Mouse (Mus musculus): ENCODE measurements around the gene Clec1a.
"Not testable (repeated sequence)": the region's sequence is repeated elsewhere in the genome, so short reads cannot be mapped to it uniquely, and the experiment has no call there.

Clec1a gene

DNA sequence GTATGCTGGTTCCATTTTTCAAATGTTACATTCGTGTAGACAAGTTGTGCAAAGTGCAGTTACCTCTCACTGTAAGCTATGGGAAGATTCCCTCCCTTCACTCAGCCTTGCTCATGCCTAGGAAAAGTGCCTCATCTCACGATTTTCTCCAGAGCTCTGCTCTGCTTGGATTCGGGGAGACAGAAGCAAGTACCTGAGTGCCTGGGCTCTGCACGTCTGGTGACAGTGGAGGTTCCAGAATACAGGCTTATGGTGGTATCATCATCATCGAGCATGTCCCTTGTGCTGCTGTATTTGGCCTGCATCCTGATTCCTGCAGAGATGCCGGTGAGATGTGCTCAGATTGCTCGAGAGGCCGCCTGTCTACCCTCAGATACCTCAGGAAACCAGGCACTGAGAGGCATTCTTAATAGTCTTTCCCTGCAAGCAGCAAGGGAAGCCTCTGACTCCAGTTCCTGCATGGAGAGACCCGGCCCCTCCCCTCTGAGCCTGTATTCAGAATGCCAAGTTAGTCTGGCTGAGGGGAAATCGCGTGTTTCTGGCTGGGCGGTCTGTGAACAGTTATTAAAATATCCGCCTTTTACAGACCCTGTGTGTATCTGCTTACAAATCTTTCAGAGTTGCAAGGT lies at the start of gene Clec1a:
Clec1a (minus strand) TSS at position 590 of the 629 bp plus-strand sequence.
- DNase-seq = peak; percentile 6

DNA sequence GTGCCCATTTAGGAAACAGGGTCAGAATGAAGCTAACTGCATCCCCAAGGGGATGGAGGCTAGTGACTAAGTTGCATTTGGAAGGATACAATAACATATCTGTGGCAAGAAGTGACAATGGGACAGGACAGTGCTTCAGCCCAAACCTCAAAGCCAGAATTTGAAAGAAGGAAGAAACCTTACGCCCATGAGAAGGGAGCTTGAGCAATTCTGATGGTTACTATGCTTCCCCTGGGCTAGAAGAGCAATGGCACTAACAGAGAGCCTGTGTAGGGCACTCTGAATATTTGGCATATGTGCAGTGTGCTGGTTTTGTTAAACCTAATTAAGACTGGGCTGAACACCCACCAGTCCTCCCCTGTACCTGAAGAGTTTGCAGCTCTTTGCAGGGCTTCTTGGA lies 47.7 kb upstream of the Clec1a start:
- not testable (repeated sequence) for DNase-seq

DNA sequence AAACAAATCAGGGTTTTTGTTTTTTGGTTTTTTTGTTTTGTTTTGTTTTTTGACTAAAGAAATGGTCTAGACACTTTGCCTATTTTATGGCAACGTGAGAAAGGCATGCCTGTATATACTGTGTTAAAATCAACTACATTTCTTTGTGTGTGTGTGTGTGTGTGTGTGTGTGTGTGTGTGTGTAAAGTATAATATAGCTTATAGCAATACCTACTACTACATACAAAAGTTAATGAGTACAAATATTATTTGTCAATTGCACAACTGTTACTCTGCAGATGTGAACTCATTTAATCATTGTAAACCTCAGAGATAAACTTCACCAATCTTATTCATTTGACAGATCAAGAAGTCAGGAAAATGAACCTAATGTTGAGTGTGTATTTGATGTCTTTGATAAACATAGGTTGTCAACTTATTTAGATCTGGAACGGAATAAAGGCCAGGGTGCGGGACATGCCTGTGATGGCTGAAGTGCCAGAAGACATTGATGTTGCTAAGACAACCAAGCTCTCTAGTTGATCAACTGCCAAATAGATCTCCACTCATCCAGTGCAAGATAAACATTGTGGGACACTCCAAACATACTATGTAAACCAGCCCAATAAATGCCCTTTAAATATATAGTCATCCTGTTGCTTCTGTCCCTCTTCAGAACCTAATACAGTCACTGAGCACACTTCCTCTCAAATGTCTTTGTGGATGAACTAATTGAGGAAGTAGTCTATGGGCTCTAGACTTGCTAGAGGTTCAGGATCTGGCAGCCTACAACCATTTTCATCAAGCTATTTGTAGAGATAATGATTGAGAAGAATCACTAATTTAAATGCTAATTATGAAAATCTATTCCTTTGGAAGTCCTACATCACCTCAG lies 45.8 kb upstream of the Clec1a start:
- no peak for DNase-seq

DNA sequence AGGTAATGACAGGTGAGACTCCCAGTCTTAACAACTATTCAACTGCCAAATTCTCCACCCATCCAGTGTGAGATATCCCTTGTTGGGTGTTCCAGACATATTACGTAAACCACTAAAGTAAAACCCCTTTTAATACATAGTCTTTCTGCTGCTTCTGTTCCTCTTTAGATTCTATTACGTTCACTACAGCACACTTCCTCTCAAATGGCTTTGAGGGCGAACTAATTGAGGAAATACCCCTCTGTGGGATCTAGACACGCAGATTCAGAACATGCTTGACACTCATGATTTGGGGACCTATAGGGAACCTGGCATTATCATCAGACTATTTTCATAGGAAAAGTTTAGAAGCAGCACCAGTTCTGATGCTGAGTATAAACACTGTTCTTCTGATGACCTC lies 43.1 kb upstream of the Clec1a start:
- no peak for DNase-seq

DNA sequence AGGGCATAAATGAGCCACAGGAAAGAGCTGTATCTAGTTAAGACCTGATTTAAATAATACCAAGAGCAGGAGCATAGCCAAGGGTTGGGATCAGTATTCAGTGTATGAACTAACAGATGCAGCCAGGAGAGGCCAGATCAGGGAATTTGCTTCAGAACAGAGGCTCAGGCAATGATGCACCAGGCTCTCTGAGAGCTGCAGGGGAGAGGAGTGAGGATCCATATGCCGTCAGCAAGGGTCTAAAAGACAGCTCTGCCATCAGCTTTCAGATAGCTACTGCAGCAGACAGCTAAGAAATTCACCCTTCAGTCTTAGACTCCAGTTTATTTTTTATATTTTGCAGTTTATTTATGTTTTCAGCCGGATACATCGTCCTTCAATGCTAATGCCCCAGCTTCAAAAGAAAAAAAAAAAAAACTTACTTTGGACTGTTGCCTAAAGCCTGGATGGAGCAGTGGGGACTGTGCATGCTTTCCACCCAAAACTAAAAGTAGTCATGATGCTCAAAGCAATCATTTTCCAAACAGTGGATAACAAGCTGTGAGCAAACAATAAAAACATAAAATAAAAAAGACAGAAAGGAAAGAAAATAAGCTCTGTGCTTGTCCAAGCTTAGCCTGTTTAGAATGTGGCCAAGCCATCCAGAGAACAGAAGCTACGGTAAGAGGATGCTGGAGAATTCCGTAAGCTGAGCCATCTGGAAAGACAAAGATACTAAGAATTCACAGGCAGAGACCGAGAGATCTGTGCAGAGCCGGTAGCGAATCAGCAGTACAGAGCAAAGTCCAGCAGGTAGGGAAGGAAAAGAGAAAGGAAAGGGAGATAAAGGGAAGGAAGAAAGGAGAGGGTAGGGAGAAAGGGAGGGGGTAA lies 28.5 kb upstream of the Clec1a start:
- DNase-seq = peak; percentile 6

DNA sequence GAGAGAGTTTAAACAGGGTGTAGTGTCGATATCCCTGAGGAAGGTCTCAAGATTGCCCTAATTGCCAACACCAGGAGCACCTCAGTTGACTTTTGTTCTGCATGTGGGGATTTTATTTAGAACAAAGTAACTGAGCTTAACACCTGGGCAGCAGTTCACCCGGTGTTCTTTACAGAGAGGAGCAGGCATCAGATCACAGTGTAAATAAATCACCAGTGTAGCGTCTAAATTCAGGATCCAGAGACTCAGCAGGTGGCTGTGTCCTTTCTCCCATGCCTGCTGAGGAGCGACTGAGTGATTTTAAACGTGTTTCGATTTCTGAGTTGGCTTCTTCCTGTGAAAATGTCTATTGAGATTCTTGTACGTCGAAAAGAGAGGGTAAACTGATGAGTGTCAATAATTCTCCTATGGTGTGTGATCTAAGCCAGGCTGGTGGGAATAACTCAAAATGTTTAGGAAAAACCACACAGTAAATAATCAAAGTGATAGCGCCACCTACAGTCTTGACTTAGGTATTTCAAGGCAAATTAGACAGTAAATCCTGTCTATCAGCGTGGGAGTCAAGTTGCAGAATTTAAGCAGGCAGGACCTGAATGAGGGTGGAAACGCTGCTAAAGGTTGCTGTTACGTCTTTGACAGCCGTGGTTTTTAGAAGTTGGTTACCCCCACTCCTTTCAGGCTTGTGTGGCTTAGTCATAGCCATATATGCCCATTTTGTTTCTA lies 24.8 kb upstream of the Clec1a start:
- no peak for DNase-seq

DNA sequence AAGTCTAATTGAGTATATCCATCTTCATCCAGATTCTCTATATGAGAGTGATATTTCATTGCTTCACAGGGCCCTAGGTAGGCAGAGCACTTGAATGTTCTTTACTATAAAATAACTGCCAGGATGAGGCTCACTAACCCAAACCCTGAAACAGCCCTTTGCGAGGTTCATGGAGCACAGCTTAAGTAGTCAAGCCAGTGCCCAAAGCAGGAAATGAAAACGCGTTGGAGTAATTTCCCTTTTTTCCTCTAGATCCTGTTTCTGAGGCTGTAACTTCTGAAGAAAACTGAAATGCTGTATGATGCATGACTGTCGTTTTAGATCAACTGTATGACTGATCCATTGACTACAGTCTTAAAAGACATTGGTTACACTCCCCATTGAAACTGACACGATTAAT lies 20.8 kb upstream of the Clec1a start:
- DNase-seq = no peak

DNA sequence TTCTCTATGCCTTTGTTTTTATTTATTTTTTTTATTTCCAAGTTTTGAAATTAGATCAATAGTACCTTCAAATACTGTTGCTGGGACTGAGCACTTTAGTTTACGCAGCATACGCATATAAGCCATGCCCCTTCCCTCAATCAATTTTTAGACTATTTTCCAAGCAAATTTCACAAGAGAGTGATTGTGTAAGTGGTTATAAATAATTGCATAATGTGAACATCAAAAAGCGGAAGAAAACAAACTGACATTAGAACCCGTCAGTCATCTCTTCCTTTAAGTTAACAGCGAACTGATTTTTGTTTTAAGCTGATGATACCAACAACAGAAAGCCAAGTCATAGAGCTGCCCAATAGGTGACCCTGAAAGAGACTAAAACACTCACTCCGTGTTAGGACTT lies 19.6 kb upstream of the Clec1a start:
- DNase-seq = no peak

DNA sequence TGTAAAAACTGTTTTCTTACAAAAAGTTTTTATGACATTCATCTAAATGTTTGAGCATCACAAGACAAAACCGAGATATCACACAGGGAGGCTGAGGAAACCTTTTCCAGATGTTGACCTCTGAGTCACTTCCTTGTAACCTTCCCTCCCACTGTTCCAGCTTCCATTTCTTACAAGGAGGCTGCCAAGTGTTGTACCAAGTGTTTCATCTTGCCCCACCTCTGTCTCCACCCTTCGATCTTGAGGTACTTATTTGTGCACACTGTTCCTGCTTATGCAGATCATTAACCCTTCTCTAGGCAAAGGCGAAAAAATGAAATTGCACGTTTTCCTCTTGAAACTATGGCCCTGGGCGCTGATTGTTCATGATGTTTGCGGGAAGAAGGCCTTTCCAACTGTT lies 2.1 kb downstream of the Clec1a start:
- no peak for DNase-seq

DNA sequence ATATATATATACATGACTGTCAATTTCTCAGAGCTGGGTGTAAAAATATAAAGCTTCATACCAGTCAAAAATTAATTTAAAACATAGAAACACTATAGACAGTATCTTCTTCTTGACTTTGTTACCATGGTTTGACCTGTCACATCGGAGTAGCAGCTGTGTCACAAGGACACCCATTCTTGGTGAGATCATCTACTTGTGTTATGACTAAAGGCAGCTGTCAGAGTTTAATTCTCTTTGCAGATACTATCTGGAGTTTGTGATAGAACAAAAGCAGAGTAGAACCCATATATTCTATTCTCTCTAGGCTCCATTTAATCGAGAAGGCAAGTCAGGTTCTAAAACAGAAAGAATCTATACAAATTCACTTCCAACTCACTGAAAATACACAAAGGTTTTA lies 13.8 kb downstream of the Clec1a start:
- no peak for DNase-seq

DNA sequence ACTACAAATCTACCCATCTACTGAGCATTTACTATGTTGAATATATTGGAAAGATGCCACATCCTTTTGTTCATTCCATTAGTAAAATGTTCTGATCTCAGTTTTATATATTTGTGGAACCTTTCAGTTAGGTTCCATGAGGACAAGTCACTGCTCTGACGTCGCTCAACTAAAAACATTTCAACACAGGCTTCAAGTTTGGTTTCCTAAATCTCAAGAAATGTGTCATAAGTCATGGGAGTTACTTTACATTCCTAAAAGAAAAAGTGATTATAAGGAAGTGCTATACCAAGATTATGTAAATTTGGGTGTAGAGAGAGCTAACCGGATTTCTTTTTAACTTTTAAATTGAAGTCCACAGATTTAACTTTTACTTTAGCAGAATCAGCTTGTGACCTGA lies 15.8 kb downstream of the Clec1a start:
- no peak for DNase-seq

DNA sequence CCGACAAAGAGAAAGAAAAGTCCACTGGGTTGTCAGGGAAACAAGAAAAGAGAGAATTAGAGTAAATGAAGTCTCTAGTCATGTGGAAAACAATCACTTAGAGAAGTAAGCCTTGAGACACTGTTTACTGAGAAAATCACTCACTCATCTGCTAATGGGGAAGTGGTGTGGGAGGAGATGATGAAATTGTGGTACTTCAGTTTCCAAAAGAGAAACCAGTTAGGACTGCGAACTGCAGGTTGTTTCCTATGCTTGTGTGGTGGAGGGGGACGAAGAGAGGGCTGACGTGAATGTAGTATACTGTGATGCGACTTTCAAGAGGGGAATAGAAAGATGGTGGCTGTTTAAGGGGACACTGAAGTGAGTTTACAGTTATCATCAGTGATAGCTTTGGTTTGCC lies 17.6 kb downstream of the Clec1a start:
- DNase-seq = no peak

DNA sequence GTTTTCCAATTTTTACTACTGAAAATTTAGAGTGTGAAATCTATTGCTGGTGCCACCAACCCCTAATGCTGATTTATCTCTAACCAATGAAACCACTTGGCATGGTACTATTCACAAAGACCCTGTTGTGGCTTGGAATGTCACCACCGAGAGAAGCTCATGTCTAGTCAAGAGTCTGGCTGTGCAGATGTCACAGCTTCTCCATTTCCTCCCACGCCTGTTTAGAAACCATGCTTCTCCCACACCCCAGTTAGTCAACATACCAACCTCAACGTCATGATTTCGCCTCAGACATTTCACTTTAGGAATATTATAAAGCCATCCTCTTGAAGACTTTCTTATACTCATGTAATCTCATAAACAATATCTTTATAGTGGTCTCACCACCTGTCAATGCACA lies 24.5 kb downstream of the Clec1a start:
- DNase-seq = no peak

DNA sequence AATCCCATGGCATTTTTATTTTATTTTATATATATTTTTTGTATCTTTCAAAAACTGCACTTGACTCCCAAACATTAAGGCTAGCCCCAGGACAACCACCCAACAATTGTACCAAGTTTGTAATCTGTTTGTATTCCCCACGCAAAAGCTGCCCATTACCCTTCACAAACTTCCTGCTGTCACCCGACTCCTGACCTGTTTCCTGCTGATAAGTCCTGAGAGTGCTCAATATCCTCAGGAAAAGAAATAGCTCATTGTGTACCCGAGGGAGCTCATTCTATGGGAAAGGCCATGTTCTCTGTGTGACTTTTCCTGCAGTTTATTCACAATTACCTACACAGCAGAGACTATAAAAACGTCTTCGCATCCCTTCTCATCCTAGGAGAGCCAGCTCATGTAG lies 26.0 kb downstream of the Clec1a start:
- no peak for DNase-seq

DNA sequence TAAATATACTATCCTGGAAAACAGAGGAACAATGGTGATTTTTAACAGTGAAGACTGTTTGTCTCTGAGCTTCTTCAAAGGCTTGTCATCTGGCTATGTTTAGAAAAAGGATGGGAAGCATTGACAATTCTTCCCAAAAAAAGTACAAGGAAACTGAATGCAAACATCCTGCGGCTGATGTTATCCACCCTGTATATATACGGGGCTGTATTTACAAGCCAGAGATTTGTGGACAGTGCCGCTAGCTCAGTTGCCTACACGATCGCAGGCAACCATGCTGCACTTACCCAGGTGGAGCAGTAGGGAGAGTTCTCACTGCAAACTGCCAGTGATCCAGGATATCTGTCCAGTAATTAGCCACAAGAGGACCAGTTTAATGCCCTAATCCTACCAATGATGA lies 26.6 kb downstream of the Clec1a start:
- DNase-seq = no peak

DNA sequence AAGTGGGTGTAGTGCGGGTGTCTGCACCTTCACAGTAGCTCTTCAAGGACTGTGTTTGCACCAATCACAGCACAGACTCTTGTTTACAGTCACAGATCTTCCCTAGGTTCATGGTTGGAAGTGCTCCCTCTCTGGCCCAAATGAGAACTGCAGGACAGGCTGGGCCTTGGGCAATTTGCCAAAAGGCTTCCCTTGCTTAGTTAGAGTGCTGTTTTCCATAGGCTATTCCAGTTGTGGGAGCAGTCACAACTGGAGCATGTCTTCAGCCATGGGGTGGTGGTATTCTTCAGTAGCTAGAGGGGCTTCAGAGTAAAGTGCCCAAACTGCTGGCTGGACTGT lies 28.1 kb downstream of the Clec1a start:
- peak; percentile 37 for DNase-seq

DNA sequence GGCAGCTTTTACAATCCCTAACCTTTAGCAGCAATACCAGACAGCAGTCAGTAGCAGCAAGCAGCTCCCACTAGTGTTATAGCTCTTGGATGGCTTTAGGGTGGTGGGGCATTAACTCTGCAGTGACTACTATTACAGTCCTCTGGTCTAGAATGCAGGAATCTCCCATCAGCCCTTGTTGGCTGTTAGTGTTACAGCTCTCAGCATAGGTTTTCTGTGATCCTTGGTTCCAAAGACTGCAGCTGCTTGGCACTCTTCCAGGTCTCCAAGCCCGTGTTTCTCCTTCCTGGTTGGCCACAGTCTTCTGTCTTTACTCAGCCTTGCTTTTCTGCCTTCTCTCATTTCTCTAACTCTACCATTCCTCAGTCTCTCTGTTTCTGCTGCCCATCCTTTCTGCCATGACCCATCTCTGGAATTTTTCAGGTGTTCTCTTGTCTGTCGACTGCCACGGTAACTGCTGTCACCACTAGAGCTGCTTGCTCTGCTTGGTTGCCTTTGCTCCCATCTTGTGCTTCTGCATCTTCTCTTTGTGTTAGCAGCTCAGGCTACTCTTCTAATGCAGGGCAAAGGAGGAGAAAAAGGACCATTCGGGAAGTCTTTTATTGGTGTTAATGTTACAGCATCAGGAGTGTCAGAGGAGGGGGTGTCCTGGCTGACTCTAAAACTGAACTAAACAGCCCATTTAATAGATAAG lies 28.6 kb downstream of the Clec1a start:
- no peak for DNase-seq

DNA sequence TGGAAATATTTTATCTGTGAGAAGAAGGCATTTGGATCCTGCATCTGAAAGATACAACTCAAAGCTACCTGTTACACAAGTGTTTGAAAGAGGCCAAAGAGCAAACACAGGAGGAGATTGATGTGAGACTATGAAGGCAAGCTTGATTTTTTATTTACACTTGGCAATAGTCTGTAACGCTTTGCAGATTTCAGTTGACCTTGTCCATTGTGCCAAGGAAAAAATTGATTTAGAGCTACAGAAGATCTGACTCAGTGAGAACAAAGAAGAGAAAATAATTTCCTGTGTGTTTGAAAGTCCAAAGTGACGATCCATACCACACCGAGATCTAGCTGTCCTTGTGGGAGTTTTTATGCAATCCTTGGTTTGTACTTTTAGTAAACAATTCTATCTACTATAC lies 29.5 kb downstream of the Clec1a start:
- no peak for DNase-seq

DNA sequence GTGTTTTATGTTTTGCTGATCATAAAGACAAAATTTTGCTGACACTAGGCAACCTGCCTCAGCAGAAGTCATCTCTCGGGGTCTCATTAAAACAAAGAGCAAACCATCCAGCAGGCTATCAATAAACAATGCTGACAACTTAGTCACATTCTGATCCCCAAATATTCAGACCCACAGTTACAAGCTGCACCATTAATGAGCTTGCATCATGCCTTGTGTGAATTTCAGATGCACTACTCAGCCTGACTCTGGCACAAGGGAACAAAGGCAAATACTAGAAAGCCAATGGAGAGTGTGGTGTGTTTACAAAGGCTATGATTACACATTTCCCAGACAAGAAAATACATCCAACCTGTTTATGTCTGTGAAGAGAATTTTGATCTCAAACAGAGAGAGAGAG lies 37.6 kb downstream of the Clec1a start:
- no peak for DNase-seq

DNA sequence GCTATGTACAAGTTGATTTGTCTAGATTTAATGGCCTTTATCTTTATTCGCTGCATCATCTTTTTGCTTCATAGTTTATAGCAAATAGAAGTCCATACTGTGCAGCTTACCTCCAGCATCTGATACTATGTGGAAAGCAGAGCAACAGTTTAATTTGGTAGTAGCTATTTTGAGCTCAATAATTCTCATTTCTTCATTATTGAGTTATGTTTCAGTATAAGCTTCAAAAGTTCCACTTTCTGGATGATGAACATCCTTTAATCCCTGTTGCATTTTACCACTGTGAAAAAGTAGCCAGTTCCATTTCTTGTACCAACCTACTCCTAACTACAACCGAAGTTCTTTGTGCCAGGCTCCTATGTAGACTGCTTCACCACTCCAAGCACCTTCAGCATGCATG lies 43.2 kb downstream of the Clec1a start, which contains the start of gene Clec9a:
Clec9a (plus strand) TSS at position 301 of the 400 bp plus-strand sequence.
- no peak for DNase-seq

DNA sequence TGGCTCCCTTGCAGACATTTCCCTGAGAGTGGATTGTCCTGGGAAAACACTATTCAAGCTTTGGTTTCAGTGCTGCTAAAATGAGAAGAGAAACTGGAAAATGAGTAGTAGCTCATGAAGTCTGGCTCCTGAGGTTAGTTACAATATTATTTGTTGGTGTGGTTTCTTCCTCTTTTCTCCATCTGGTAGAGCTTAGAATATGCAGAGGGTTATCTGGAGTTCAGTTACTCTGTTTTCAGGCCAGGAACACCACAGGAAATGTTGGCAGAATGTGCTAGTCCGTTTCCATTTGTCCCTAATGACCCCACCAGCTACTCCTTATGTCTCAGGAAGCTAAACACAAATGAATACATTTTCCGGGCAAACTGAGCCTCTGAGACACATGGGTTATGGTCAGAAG lies 44.5 kb downstream of the Clec1a start:
- no peak for DNase-seq

DNA sequence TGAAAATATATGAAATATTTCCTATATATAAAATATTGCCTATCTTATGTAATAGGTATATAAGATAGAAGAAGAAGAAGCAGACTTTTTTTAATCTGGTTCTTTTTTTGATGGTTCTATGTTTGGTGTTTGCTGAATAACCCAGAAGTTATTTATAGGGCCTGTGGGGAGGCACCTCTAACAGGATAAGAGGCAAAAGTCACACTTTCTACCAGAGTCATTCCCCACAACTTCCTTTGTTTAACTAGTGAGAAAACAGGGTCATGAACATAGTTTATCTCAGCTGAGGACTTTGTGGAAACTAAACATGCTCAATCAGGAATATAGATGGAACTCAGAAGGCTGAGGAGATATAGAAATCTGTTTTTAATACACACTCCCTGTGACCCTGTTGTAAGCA lies 45.8 kb downstream of the Clec1a start:
- no peak for DNase-seq

Data from right cerebral cortex, postnatal 14 days (tissue).